In genomic region chr17:21050901-21051300, GRCm38 (mm10) we compare ENCODE assay signal across 20 mouse cellular contexts. TPM values are rescaled to one million over a fixed set of nuclear protein-coding genes. Genes with fewer than 3 reads are reported as not detected.
"Had no signal": no experiment of that assay in that cellular context is flagged by ENCODE, and none has a peak within 500 bp of the region (broad histone marks: within the 10 kb centered on the region; RNA-seq: fewer than 3 reads in every experiment).

No protein-coding gene starts in this region.

- H3K9ac ChIP-seq: limb, embryonic 12.5 days; limb, embryonic 15.5 days; liver, embryonic 14.5 days; liver, postnatal 0 days; lung, embryonic 14.5 days; midbrain, embryonic 12.5 days; midbrain, embryonic 15.5 days; neural tube, embryonic 13.5 days had no signal

- H3K9me3 ChIP-seq: limb, embryonic 12.5 days; limb, embryonic 15.5 days; midbrain, embryonic 15.5 days; neural tube, embryonic 13.5 days had no signal

- H3K27ac ChIP-seq: limb, embryonic 12.5 days; limb, embryonic 15.5 days; liver, embryonic 14.5 days; macrophage; midbrain, embryonic 12.5 days; midbrain, embryonic 15.5 days; neural tube, embryonic 13.5 days; stomach, postnatal 0 days had no signal

- DNase-seq: kidney, postnatal 14 days; kidney, postnatal 4 days; left cerebral cortex, postnatal 4 days; liver, postnatal 0 days; lung, embryonic 14.5 days; thymus, adult 2 months; thymus, postnatal 14 days; thymus, postnatal 4 days had no signal

- H3K4me3 ChIP-seq: limb, embryonic 12.5 days; limb, embryonic 15.5 days; midbrain, embryonic 12.5 days; midbrain, embryonic 15.5 days; neural tube, embryonic 13.5 days had no signal

- H3K4me2 ChIP-seq: limb, embryonic 12.5 days; limb, embryonic 15.5 days; liver, embryonic 11.5 days; lung, embryonic 14.5 days; midbrain, embryonic 12.5 days; midbrain, embryonic 15.5 days; neural tube, embryonic 13.5 days had no signal

- H3K36me3 ChIP-seq: limb, embryonic 12.5 days; limb, embryonic 15.5 days; midbrain, embryonic 12.5 days; midbrain, embryonic 15.5 days; neural tube, embryonic 13.5 days had no signal

- H3K4me1 ChIP-seq: limb, embryonic 12.5 days; limb, embryonic 15.5 days; midbrain, embryonic 12.5 days; midbrain, embryonic 15.5 days; neural tube, embryonic 13.5 days had no signal

- ATAC-seq: liver, postnatal 0 days; midbrain, embryonic 15.5 days had no signal

- H3K27me3 ChIP-seq: limb, embryonic 12.5 days; limb, embryonic 15.5 days; midbrain, embryonic 12.5 days; midbrain, embryonic 15.5 days; neural tube, embryonic 13.5 days had no signal

RNA-seq across cellular contexts. Expression of gene Vmn1r233, which starts 54.6 kb away (rescaled TPM):
- polyA plus RNA-seq: kidney, embryonic 16.5 days; limb, embryonic 12.5 days; limb, embryonic 15.5 days; liver, embryonic 11.5 days; liver, embryonic 14.5 days; liver, postnatal 0 days; lung, embryonic 14.5 days; lung, postnatal 0 days; macrophage; midbrain, embryonic 12.5 days; midbrain, embryonic 15.5 days; neural tube, embryonic 13.5 days; stomach, embryonic 14.5 days; stomach, postnatal 0 days; thymus, adult 2 months had no signal
